Mouse (Mus musculus) MEL (cell line): ENCODE measurements around the gene Dlat. TPM values are rescaled to one million over a fixed set of nuclear protein-coding genes. Genes with fewer than 3 reads are reported as not detected.

Experiments used
- DNase-seq: peaks from one replicate; pipeline ENCODE4 v3.0.0; 2011; ENCODE audit warnings: low read depth, low spot score
- H3K27ac ChIP-seq: 2 replicates; pipeline ENCODE4 v1.5.1; 2012; ENCODE audit warnings: low read depth, mild to moderate bottlenecking, control low read depth, low read length, moderate library complexity; ENCODE audit not compliant: control insufficient read depth
- H3K27me3 ChIP-seq, 2 experiments: fragments of 150-350 bp in 1 of 2; sonication (generic) in 1 of 2; 2 replicates each; pipeline ENCODE4 v1.6.1; 2012; ENCODE audit warnings: low read length in 2 of 2, mild to moderate bottlenecking in 2 of 2, improper control_type of control experiment in 1 of 2, moderate library complexity in 1 of 2; ENCODE audit not compliant: insufficient read depth in 2 of 2, control insufficient read depth in 1 of 2
- H3K36me3 ChIP-seq, 2 experiments: 2 replicates each; pipeline ENCODE4 v1.6.1; 2012 to 2014; ENCODE audit warnings: low read length in 2 of 2, improper control_type of control experiment in 1 of 2, inconsistent platforms in 1 of 2, mild to moderate bottlenecking in 1 of 2; ENCODE audit not compliant: insufficient read depth in 2 of 2, control insufficient read depth in 1 of 2
- H3K4me1 ChIP-seq, 2 experiments: fragments of 150-350 bp in 1 of 2; sonication (generic) in 1 of 2; 2 replicates each; pipeline ENCODE4 v1.6.1; 2012; ENCODE audit warnings: low read length in 2 of 2, improper control_type of control experiment in 1 of 2, mild to moderate bottlenecking in 1 of 2; ENCODE audit not compliant: insufficient read depth in 2 of 2, control insufficient read depth in 1 of 2
- H3K4me3 ChIP-seq, 2 experiments: fragments of 150-350 bp in 1 of 2; sonication (generic) in 1 of 2; 2 replicates each; pipeline ENCODE4 v1.5.1; 2012; ENCODE audit warnings: low read depth in 2 of 2, low read length in 2 of 2, mild to moderate bottlenecking in 2 of 2, moderate library complexity in 2 of 2, control low read depth in 1 of 2, improper control_type of control experiment in 1 of 2; ENCODE audit not compliant: control insufficient read depth in 1 of 2, insufficient read depth in 1 of 2
- H3K79me2 ChIP-seq: 2 replicates; pipeline ENCODE4 v1.6.1; 2012; ENCODE audit warnings: mild to moderate bottlenecking, low read length, moderate library complexity; ENCODE audit not compliant: control insufficient read depth, poor library complexity, insufficient read depth
- H3K9ac ChIP-seq: 2 replicates; pipeline ENCODE4 v1.6.1; 2012; ENCODE audit warnings: low read depth, mild to moderate bottlenecking, control low read depth, low read length, moderate library complexity; ENCODE audit not compliant: control insufficient read depth, poor library complexity, severe bottlenecking
- H3K9me3 ChIP-seq: fragments of 150-350 bp; sonication (generic); replicated peaks from 2 replicates; pipeline ENCODE4 v1.6.1; 2012; ENCODE audit warnings: mild to moderate bottlenecking, low read length, improper control_type of control experiment, moderate library complexity; ENCODE audit not compliant: insufficient read depth
- BHLHE40 ChIP-seq: IDR thresholded peaks from 2 replicates; pipeline ENCODE4 v1.6.1; 2012; ENCODE audit warnings: low read depth, mild to moderate bottlenecking, inconsistent platforms, low read length, improper control_type of control experiment, borderline replicate concordance
- HCFC1 ChIP-seq: IDR thresholded peaks from 2 replicates; pipeline ENCODE4 v1.6.1; 2012; ENCODE audit warnings: low read depth, mild to moderate bottlenecking, inconsistent platforms, low read length, improper control_type of control experiment, moderate library complexity
- KAT2A ChIP-seq: conservative IDR thresholded peaks from 2 replicates; pipeline ENCODE4 v1.6.1; 2012; ENCODE audit warnings: low read depth, low read length, improper control_type of control experiment, inconsistent platforms
- MAX ChIP-seq: IDR thresholded peaks from 2 replicates; pipeline ENCODE4 v1.6.1; 2011; ENCODE audit warnings: low read length, improper control_type of control experiment
- MAZ ChIP-seq: IDR thresholded peaks from 2 replicates; pipeline ENCODE4 v1.6.1; 2012; ENCODE audit warnings: low read depth, mild to moderate bottlenecking, inconsistent platforms, low read length, improper control_type of control experiment
- MEF2A ChIP-seq: IDR thresholded peaks from 2 replicates; pipeline ENCODE4 v1.6.1; 2014; ENCODE audit warnings: low read depth, mild to moderate bottlenecking, inconsistent platforms, low read length, improper control_type of control experiment; ENCODE audit not compliant: poor library complexity, insufficient replicate concordance, severe bottlenecking; ENCODE audit errors: extremely low read depth
- MYC ChIP-seq: IDR thresholded peaks from 2 replicates; pipeline ENCODE4 v1.6.1; 2011; ENCODE audit warnings: low read depth, mild to moderate bottlenecking, low read length, improper control_type of control experiment, moderate library complexity
- NRF1 ChIP-seq: IDR thresholded peaks from 2 replicates; pipeline ENCODE4 v1.6.1; 2014; ENCODE audit warnings: low read depth, mild to moderate bottlenecking, inconsistent platforms, low read length, improper control_type of control experiment, moderate library complexity; ENCODE audit not compliant: poor library complexity, insufficient read depth, severe bottlenecking
- POLR2AphosphoS2 ChIP-seq: IDR thresholded peaks from 2 replicates; pipeline ENCODE4 v1.6.1; 2011; ENCODE audit warnings: low read length, improper control_type of control experiment
- RCOR1 ChIP-seq: IDR thresholded peaks from 2 replicates; pipeline ENCODE4 v1.6.1; 2012; ENCODE audit warnings: low read depth, mild to moderate bottlenecking, inconsistent platforms, low read length, improper control_type of control experiment
- TCF12 ChIP-seq: IDR thresholded peaks from 2 replicates; pipeline ENCODE4 v1.6.1; 2014; ENCODE audit warnings: low read depth, mild to moderate bottlenecking, inconsistent platforms, low read length, improper control_type of control experiment, moderate library complexity
- USF1 ChIP-seq: IDR thresholded peaks from 2 replicates; pipeline ENCODE4 v1.6.1; 2014; ENCODE audit warnings: low read depth, mild to moderate bottlenecking, inconsistent platforms, low read length, improper control_type of control experiment, moderate library complexity
- polyA plus RNA-seq, 2 experiments: library from polyadenylated mRNA; stranded (reverse) in 1 of 2; unstranded in 1 of 2; fragments of >175 nt in 1 of 2; fragments of >200 nt in 1 of 2; gene quantifications; 2 replicates each; pipeline versions ENCODE4 v1.2.1 to v1.2.4; 2012; ENCODE audit warnings: low replicate concordance in 2 of 2, low read depth in 1 of 2; ENCODE audit not compliant: insufficient read length in 2 of 2, insufficient read depth in 1 of 2, missing spikeins in 1 of 2
- total RNA-seq: library from RNA; depleted of rRNA; stranded (reverse); fragments of 300-350 nt; gene quantifications from 2 replicates; pipeline ENCODE4 v1.2.3, GENCODE M21; 2012

Dlat gene
- total and polyA plus RNA-seq, 3 experiments: 52.2 to 77.4 TPM; not detected in 1

DNA sequence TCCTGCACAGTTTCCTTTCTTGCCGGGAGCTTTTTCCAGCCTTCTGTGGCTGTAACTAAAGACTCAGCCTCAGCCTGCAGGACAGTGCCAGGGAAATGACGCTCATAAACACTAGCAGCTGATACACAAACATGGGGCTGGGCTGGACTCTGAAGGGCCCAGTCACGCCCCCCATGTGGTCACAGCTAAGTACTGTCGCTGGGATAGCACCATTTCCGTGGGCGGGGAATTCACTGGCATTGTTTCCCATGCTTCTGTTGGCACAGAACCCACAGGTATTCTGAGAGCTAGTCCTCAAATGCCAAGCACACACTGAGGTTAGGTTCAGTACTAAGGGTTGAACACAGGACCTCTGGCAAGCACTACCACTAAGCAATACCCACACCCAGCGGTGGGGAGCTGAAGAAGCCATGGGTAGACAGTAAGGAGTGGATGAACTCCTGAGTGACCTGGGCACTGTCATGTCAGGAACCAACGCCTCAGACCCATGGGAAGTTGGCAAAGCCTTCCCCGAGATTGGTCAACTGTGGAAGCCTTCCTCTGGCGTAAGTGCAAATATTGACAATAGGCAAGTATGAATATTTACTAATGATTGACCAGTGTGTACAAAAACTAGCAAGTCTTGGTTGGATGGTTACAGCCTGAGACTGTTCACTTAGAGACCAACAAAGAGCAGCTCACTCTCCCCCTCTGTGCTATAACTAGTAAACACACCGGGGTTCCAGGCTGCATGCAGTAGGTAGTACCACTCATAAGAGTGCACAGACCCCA lies 41.5 kb upstream of the Dlat start:
- no peak for DNase-seq
- Histone ChIP-seq H3K27me3 (peaks cover 2 to 13% of the 10 kb centered on the region in 2 experiments; a peak in 3 of 4 replicates), H3K9me3 (no peaks in the 10 kb centered on the region), H3K27ac (no peak overlapping the region), H3K79me2 (no peaks in the 10 kb centered on the region), H3K36me3 (no peaks in the 10 kb centered on the region), H3K4me3 (no peak overlapping the region), H3K4me1 (no peaks in the 10 kb centered on the region), H3K9ac (no peak overlapping the region)
- no peak for TF ChIP-seq MAZ
- no peak for TF ChIP-seq RCOR1
- TF ChIP-seq HCFC1: no peak
- TF ChIP-seq MYC: no peak
- no peak for TF ChIP-seq USF1
- no peak for TF ChIP-seq TCF12

DNA sequence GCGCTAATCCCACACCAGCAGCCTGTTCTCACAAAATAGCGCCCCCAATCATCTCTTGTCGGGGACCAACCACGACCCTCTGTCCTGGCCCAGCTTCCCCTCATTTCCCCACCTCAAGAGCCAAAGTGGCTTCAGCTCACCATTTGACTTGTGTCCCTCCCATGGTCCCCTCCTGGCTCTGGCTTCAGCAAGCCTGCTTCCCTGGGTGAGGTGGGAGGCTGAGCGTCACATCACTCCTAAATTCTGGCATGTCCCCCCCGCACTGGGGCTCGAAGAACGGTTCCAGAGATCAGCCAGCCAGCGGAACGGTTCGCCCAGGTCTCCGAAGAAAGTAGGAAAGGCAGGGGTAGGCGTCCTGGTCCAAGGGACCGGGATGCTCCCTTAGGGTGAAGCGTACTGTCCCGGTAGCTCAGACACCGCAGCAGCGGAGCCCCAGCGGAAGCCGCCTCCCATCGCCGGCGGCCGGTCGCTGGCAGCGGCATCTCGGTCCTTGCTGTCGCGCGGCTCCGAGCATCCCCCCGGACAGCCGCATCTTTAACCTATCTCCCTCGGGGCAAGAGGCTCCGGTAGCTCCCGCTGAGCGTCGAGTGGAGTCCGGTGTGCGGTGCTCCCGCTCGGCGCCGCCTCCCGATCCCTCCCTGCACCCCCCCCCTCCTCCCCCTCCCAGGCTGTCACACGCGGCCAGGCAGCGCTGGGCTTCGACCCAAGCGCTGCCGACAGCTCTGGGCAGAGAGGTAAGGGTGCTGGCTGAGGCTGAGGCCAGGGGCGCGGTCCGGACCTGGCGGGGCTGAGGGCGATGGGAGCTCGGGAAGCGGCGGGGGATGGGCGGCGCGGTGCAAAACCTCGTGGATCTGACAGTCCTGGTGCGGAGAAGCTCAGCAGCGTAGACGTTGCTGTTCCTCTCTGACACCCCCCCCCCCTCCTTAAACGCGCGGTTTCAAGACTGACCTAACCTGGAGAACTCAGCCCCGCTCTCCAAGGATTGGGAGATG lies 39.1 kb upstream of the Dlat start:
- Histone ChIP-seq H3K36me3 (no peaks in the 10 kb centered on the region), H3K79me2 (no peaks in the 10 kb centered on the region), H3K4me3 (no peak overlapping the region), H3K27me3 (peaks cover 16 to 17% of the 10 kb centered on the region in 2 experiments), H3K9me3 (no peaks in the 10 kb centered on the region), H3K9ac (no peak overlapping the region), H3K4me1 (no peaks in the 10 kb centered on the region), H3K27ac (no peak overlapping the region)
- no peak for TF ChIP-seq HCFC1
- TF ChIP-seq BHLHE40: no peak
- no peak for TF ChIP-seq POLR2AphosphoS2
- TF ChIP-seq TCF12: no peak
- TF ChIP-seq MAX: no peak
- no peak for TF ChIP-seq NRF1
- TF ChIP-seq MEF2A: no peak
- TF ChIP-seq KAT2A: no peak
- no peak for DNase-seq
